Mouse (Mus musculus) stomach, embryonic 16.5 days (tissue): Measurements from ENCODE around the gene Ankmy2. TPM values are rescaled to one million over a fixed set of nuclear protein-coding genes. Genes with fewer than 3 reads are reported as not detected.
A peak's percentile ranks its signal among the peaks of the same experiment; 100 is the strongest.

Source experiments
- ATAC-seq: fragments of 200-750 bp; cut with Nextera tagmentation; 2 replicates; pipeline ENCODE4 v1.8.0; 2017; ENCODE audit warnings: moderate number of reproducible peaks, moderate TSS enrichment; ENCODE audit not compliant: insufficient read depth, low FRiP score
- H3K27ac ChIP-seq: fragments of 300-500 bp; sonication (generic); 2 replicates; pipeline ENCODE4 v1.5.1; 2014; ENCODE audit warnings: low read length
- H3K27me3 ChIP-seq: fragments of 300-500 bp; sonication (generic); 2 replicates; pipeline ENCODE4 v1.6.1; 2014; ENCODE audit warnings: low read length, control low read depth, mixed read lengths; ENCODE audit not compliant: control insufficient read depth, insufficient read depth
- H3K36me3 ChIP-seq: fragments of 300-500 bp; sonication (generic); 2 replicates; pipeline ENCODE4 v1.6.1; 2014; ENCODE audit warnings: low read length; ENCODE audit not compliant: control insufficient read depth, insufficient read depth
- H3K4me1 ChIP-seq: fragments of 300-500 bp; sonication (generic); 2 replicates; pipeline ENCODE4 v1.6.1; 2014; ENCODE audit warnings: low read length, control low read depth, mixed read lengths; ENCODE audit not compliant: control insufficient read depth, insufficient read depth
- H3K4me2 ChIP-seq: fragments of 300-500 bp; sonication (generic); 2 replicates; pipeline ENCODE4 v1.6.1; 2014; ENCODE audit warnings: low read depth, low read length, mixed read lengths
- H3K4me3 ChIP-seq: fragments of 300-500 bp; sonication (generic); replicated peaks from 2 replicates; pipeline ENCODE4 v1.5.1; 2014; ENCODE audit warnings: mild to moderate bottlenecking, low read length
- H3K9ac ChIP-seq: fragments of 300-500 bp; sonication (generic); 2 replicates; pipeline ENCODE4 v1.6.1; 2014; ENCODE audit warnings: low read length
- H3K9me3 ChIP-seq: fragments of 300-500 bp; sonication (generic); replicated peaks from 2 replicates; pipeline ENCODE4 v1.6.1; 2016; ENCODE audit warnings: low read length, control low read depth; ENCODE audit not compliant: control insufficient read depth
- WGBS: fragments of 180-500 bp; shearing (Covaris S2); extraction: QIAGEN DNeasy Blood & Tissue Kit; methylation state at CpG from one replicate; pipeline ENCODE4 v1.1.7; 2014; 5-methylcytosine and 5-hydroxymethylcytosine counted together
- polyA plus RNA-seq: library from polyadenylated mRNA; unstranded; fragments of >200 nt; fragmentation: Nextera tagmentation; extraction: Ambion mirVana; gene quantifications from 2 replicates; pipeline ENCODE4 v1.2.1, GENCODE M21; 2015

The Ankmy2 gene
- 40.8 and 44.3 TPM in 2 replicates for polyA plus RNA-seq

DNA sequence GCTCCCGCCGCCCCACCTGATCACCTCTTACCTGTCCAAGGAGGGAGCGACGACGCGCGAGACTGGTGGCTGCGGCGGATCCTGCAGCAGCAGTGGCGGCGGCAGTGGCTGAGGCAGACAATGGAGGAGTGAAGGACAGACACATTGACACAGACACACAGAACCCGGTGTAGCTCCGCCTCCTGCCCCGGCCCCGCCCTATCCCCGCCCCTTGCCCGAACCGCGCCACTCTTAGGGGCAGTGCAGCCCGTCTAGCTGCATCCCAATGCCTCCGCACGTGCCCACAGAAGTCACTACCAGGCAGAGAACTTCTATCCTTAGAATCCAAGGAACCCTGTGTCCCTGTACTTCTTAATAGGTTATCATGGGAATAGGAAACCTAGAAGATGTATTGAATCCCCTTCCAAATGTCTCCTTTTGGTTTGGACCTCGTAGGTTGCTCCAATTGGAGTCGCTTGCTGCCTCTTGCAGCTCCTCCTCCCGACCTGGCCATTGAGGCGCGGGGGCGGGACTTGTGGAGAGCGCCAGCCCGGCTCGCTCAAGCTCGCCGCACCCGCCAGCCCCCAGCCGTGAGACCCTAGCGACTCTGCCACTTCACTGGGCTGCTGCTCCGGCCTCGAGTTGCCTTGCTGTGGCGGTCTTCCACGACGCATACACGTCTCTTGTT lies at the start of gene Ankmy2:
Ankmy2 (plus strand) TSS at position 478 of the 667 bp plus-strand sequence.
- Histone ChIP-seq H3K4me1 (peaks cover 23% of the 10 kb centered on the region), H3K4me2 (peak within 1 kb of the TSS; percentile 94), H3K9ac (peak within 1 kb of the TSS; percentile 93), H3K9me3 (no peaks in the 10 kb centered on the region), H3K27ac (peak within 1 kb of the TSS; percentile 96), H3K36me3 (0 out of 2 replicates have a peak, but pooled peaks cover 2% of the 10 kb centered on the region), H3K4me3 (peak within 1 kb of the TSS; percentile 95), H3K27me3 (no peaks in the 10 kb centered on the region)
- WGBS: under 1% methylated on average over 42 of the region's 42 CpGs
- ATAC-seq: peak; percentile 96

DNA sequence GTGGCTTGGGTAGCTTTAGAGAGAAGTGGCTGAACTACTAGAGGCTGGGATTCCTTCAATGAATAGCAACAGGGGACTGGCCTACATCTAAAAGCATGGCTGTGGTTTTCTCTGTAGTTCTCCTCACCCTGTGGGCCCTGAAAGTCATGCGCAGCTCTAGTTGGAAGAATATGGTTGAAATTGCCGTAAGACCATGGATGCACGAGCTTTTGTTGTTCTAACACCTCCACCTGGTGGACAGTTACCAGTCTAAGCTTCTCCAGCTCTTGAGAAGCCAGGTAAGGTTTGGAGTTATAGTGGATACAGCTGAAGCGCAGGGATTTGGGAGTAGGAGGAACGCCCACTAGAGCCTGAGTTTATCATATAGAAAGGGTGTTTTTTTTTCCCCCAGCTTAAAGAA lies 48.5 kb upstream of the Ankmy2 start:
- no peak overlapping the region for H3K9ac ChIP-seq
- H3K36me3 ChIP-seq: peaks cover 32% of the 10 kb centered on the region
- H3K4me2 ChIP-seq: no peak overlapping the region
- 89% methylated on average over 5 of the region's 5 CpGs for WGBS
- no peaks in the 10 kb centered on the region for H3K4me1 ChIP-seq
- no peak overlapping the region for H3K4me3 ChIP-seq
- H3K27me3 ChIP-seq: no peaks in the 10 kb centered on the region
- H3K9me3 ChIP-seq: no peaks in the 10 kb centered on the region
- no peak overlapping the region for H3K27ac ChIP-seq
- no peak for ATAC-seq

DNA sequence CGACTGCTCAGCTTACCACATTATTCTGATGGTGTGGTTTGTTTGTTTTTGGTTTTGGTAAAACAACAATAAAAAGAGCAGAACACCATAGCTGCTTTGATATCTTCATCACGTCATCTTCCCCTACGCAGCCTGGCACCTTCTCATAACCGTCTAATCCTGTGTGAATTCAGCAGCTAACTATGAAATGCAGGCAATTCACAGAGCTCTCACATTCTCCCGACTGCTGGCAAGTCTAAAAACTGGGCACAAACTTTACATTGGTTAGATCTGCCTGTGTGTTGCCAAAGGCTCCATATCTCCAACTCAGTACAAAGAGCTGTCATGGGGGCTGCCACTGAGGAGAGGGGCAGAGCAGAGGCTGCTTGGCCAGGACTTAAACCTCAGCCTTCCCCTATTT lies 46.5 kb upstream of the Ankmy2 start:
- no peaks in the 10 kb centered on the region for H3K9me3 ChIP-seq
- H3K36me3 ChIP-seq: peaks cover 30% of the 10 kb centered on the region
- no peaks in the 10 kb centered on the region for H3K27me3 ChIP-seq
- H3K4me1 ChIP-seq: no peaks in the 10 kb centered on the region
- no peak for ATAC-seq
- WGBS: 86% methylated on average over 5 of the region's 5 CpGs
- H3K4me3 ChIP-seq: no peak overlapping the region
- H3K4me2 ChIP-seq: no peak overlapping the region
- no peak overlapping the region for H3K27ac ChIP-seq
- H3K9ac ChIP-seq: no peak overlapping the region

DNA sequence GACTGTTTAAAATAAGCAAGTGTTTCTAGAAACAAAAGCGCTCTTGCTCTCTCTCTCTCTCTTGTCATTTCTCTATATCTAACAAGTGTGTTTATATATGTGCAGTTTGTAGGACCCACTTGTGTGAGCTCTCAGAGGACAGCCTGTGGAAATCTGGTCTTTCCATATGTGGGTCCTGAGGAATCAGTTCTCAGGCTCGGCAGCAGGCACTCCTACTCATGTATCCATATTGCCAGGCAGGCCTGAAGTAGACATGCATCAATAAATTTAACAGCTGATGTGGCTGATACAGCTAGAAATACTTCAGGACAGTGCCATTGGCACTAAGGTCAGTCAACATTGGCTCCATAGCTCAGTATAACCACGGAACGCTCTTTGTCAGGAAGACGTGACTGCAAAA lies 45.8 kb upstream of the Ankmy2 start:
- Histone ChIP-seq H3K4me2 (no peak overlapping the region), H3K4me1 (no peaks in the 10 kb centered on the region), H3K9ac (no peak overlapping the region), H3K27ac (no peak overlapping the region), H3K4me3 (no peak overlapping the region), H3K27me3 (no peaks in the 10 kb centered on the region), H3K36me3 (peaks cover 30% of the 10 kb centered on the region), H3K9me3 (no peaks in the 10 kb centered on the region)
- 88% methylated on average over 5 of the region's 5 CpGs for WGBS
- ATAC-seq: no peak

DNA sequence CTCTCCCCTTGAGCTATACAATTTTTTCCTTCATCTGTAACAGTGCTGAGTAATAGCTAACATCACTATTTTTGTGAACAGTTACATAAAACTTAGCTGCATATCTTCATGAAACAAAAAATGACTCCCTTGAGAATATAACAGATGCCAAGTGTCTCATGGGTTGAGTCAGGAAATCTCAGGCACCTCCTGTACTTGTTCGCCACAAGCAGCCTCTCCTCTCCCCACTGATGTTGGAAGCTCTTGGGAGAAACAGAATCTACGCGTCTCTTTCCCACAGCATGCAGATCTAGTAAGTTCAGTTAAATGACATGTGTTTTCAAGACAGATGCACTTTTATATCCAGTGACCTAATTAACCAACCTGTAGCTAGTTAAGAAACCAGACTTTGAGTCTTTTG lies 44.8 kb upstream of the Ankmy2 start:
- no peaks in the 10 kb centered on the region for H3K27me3 ChIP-seq
- WGBS: 91% methylated on average over 3 of the region's 3 CpGs

DNA sequence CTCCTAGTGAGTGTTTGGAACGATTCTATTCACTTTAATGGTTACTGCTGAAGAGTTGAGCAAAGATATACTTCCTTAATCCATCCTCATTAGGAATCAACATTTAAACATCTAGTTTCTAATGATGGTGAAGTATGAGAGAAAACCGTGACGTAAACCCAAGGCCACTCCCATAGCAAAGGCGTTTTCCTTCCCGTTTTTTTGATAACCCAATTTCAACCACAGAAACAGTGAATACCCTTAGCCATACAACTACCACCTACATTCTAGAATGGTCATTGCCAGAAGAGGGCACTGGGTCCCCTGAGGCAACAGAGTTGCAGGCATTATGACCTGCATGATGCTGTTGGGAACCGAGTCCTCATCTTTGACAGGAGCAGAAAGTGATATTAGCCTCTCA lies 39.8 kb upstream of the Ankmy2 start:
- no peak overlapping the region for H3K4me3 ChIP-seq
- H3K27ac ChIP-seq: no peak overlapping the region
- no peak overlapping the region for H3K9ac ChIP-seq
- 88% methylated on average over 6 of the region's 6 CpGs for WGBS
- no peaks in the 10 kb centered on the region for H3K4me1 ChIP-seq
- no peaks in the 10 kb centered on the region for H3K9me3 ChIP-seq
- peaks cover 26% of the 10 kb centered on the region for H3K36me3 ChIP-seq
- no peak overlapping the region for H3K4me2 ChIP-seq
- H3K27me3 ChIP-seq: no peaks in the 10 kb centered on the region
- no peak for ATAC-seq

More for the DNA sequence above, 44.8 kb upstream of the Ankmy2 start:
- H3K4me2 ChIP-seq: no peak overlapping the region
- no peak overlapping the region for H3K4me3 ChIP-seq
- H3K36me3 ChIP-seq: peaks cover 31% of the 10 kb centered on the region
- no peak overlapping the region for H3K27ac ChIP-seq
- no peaks in the 10 kb centered on the region for H3K9me3 ChIP-seq
- H3K4me1 ChIP-seq: no peaks in the 10 kb centered on the region
- no peak for ATAC-seq
- no peak overlapping the region for H3K9ac ChIP-seq

DNA sequence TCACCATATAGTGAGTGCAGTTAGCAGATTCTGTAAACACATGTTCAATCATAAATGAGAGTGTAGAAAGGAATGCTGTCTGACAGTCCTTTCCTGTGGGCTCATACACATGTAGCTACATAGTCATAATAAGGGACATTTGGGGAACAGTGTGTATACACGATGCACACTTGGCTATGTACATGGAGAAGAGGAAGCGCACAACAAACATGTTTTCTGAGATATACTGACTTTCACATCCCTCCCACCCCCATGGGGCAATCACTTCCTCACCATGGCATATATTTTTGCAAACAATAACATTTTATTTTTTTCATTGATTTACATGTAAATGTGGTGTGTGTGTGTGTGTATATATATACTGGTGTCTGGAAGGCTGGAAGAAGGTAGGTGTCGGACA lies 37.7 kb upstream of the Ankmy2 start:
- no peaks in the 10 kb centered on the region for H3K27me3 ChIP-seq
- no peak overlapping the region for H3K27ac ChIP-seq
- H3K4me3 ChIP-seq: no peak overlapping the region
- no peaks in the 10 kb centered on the region for H3K9me3 ChIP-seq
- ATAC-seq: no peak
- H3K4me2 ChIP-seq: no peak overlapping the region
- 93% methylated on average over 3 of the region's 3 CpGs for WGBS
- H3K4me1 ChIP-seq: no peaks in the 10 kb centered on the region
- H3K9ac ChIP-seq: no peak overlapping the region
- peaks cover 19% of the 10 kb centered on the region for H3K36me3 ChIP-seq

DNA sequence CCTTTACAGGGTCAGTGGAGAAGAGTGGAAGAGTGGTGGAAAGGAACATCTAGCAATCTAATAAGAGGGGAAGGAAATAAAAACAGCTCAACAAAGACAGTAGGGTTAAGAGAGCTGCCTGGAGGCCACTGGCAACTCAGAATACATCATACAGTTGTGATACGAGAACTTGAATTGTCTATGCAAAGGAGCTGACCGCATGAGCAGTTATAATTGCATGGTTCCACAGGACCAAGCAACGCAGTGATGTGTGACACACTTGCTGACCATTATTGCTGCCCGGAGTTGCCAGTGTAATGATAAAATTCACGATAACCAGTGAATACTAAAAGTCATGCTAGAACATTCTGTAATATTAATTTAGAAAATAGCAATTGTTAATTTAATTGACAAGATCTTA lies 30.9 kb upstream of the Ankmy2 start:
- H3K9ac ChIP-seq: no peak overlapping the region
- H3K4me3 ChIP-seq: no peak overlapping the region
- no peak overlapping the region for H3K27ac ChIP-seq
- WGBS: 93% methylated on average over 5 of the region's 5 CpGs
- H3K36me3 ChIP-seq: peaks cover 11% of the 10 kb centered on the region
- peaks cover 4% of the 10 kb centered on the region; the same call in 1 of the 2 replicates for H3K4me1 ChIP-seq
- ATAC-seq: no peak
- H3K9me3 ChIP-seq: no peaks in the 10 kb centered on the region
- no peak overlapping the region for H3K4me2 ChIP-seq
- no peaks in the 10 kb centered on the region for H3K27me3 ChIP-seq

DNA sequence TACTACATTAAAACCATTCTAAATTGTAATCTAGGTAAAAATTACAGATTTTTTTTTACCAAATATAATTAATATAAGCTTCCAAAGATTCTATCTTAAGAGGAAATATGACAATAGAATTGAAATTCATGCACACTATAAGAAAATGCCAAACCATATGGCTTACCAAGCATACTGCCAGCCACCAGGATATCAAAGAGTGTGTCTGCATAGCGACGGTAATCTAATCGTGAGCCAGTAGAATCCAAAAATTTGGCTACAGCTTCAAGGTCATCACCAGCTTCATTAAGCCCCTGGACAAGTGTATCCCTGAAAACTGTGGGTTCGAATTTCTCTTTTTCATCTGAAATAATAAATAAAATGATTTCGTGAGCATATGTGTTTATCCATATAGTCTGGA lies 27.1 kb upstream of the Ankmy2 start:
- peaks cover 13% of the 10 kb centered on the region for H3K36me3 ChIP-seq
- 93% methylated on average over 5 of the region's 5 CpGs for WGBS
- H3K4me3 ChIP-seq: no peak overlapping the region
- no peaks in the 10 kb centered on the region for H3K27me3 ChIP-seq
- H3K9me3 ChIP-seq: no peaks in the 10 kb centered on the region
- ATAC-seq: no peak
- H3K4me1 ChIP-seq: peaks cover 4% of the 10 kb centered on the region; the same call in 1 of the 2 replicates
- no peak overlapping the region for H3K4me2 ChIP-seq
- H3K9ac ChIP-seq: no peak overlapping the region
- H3K27ac ChIP-seq: no peak overlapping the region
